Mouse (Mus musculus) brain, embryonic 14.5 days (tissue): ENCODE measurements around the gene Pomp.

Experiments used
- CTCF ChIP-seq: fragments of 200-500 bp; IDR thresholded peaks from 2 replicates; pipeline ENCODE4 v1.5.1; 2012; ENCODE audit warnings: inconsistent platforms, mild to moderate bottlenecking, moderate library complexity, borderline replicate concordance; ENCODE audit not compliant: insufficient read depth, insufficient read length; ENCODE audit errors: extremely low read depth
- POLR2A ChIP-seq: fragments of 200-500 bp; IDR thresholded peaks from 2 replicates; pipeline ENCODE4 v1.6.1; 2012; ENCODE audit warnings: mild to moderate bottlenecking, inconsistent platforms, borderline replicate concordance; ENCODE audit not compliant: poor library complexity, insufficient read depth, insufficient read length, severe bottlenecking; ENCODE audit errors: extremely low read depth

- peak; percentile 7; the same call in 1 of the 2 replicates for TF ChIP-seq CTCF
- TF ChIP-seq POLR2A: no peak
Observed at GRCm38 (mm10) chr5:147816465-147816864, 43.8 kb upstream of the Pomp start.
